Mouse (Mus musculus) megakaryocyte, embryonic 14.5 days (primary cell): ENCODE data around the gene Pik3c2b.

Source experiments
- FLI1 ChIP-seq: IDR thresholded peaks from 2 replicates; pipeline ENCODE4 v1.6.1; 2012; ENCODE audit warnings: low read length, inconsistent platforms, mixed read lengths
- GATA1 ChIP-seq: IDR thresholded peaks from 3 replicates; pipeline ENCODE4 v1.6.1; 2012; ENCODE audit warnings: mixed read lengths, low read length, inconsistent platforms, borderline replicate concordance

GRCm38 (mm10) chr1:133034091-133034460 is 11.4 kb upstream of the Pik3c2b start:
- no peak for TF ChIP-seq GATA1
- TF ChIP-seq FLI1, result no peak
